Mouse (Mus musculus): ENCODE measurements around the gene Kcnb1.

GRCm38 (mm10) chr2:167080387-167080786, 109.6 kb downstream of the Kcnb1 start:
- TF ChIP-seq POLR2A (IDR thresholded peaks at IDR 0.05; ENCODE audit: borderline replicate concordance, control insufficient read depth, low read depth, low read length) (no peak), CTCF (IDR thresholded peaks at IDR 0.05; ENCODE audit: control insufficient read depth, insufficient read depth, low read length) (no peak)
